17 mouse cellular contexts compared by ENCODE assay signal in the genomic region with DNA sequence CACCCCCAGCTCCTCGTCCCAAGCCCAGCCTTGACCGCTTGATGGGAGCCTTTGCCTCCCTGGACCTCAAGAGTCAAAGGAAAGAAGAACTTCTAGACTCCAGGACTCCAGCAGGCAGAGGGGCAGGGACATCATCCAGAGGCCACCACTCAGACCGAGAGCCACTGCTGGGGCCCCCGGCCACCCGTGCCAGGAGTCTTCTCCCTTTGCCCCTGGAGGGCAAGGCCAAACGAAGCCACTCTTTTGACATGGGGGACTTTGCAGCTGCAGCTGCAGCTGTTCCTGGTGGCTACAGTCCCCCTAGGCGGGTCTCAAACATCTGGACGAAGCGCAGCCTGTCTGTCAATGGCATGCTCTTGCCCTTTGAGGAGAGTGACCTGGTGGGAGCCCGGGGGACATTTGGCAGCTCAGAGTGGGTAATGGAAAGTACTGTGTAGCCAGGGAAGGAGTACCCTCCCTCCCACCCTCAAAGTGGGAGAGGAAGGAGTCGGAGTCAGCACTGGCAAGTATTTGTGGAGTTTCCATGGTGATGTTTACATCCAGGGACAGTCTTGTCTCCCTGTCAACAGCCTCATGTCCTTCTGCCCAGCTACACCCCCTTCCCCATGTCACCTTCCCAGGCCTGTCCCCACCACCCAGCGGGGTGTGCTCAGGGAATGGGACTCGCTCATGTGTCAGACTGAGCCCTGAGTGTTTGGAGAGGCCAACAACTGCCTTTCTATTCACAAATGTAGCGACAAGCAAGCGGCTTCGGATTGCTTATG.
"Had no signal": no experiment of that assay in that cellular context is flagged by ENCODE, and none has a peak within 500 bp of the region (broad histone marks: within the 10 kb centered on the region; RNA-seq: fewer than 3 reads in every experiment).

No protein-coding gene starts in this region.

- ATAC-seq: liver, postnatal 0 days; midbrain, embryonic 13.5 days; midbrain, embryonic 15.5 days had no signal

- H3K27me3 ChIP-seq: liver, embryonic 13.5 days; liver, embryonic 15.5 days; megakaryocyte, embryonic 14.5 days; midbrain, embryonic 13.5 days; midbrain, embryonic 15.5 days; neural tube, embryonic 12.5 days; stomach, embryonic 15.5 days had no signal

- H3K4me2 ChIP-seq: liver, embryonic 11.5 days; liver, embryonic 13.5 days; liver, embryonic 15.5 days; midbrain, embryonic 11.5 days; midbrain, embryonic 13.5 days; midbrain, embryonic 15.5 days; neural tube, embryonic 12.5 days; stomach, embryonic 15.5 days had no signal

- H3K27ac ChIP-seq: liver, embryonic 13.5 days; liver, embryonic 15.5 days; macrophage; midbrain, embryonic 13.5 days; midbrain, embryonic 15.5 days; neural tube, embryonic 12.5 days; stomach, embryonic 15.5 days; stomach, postnatal 0 days had no signal

- H3K4me1 ChIP-seq: liver, embryonic 13.5 days; liver, embryonic 15.5 days; megakaryocyte, embryonic 14.5 days; midbrain, embryonic 13.5 days; midbrain, embryonic 15.5 days; neural tube, embryonic 12.5 days; stomach, embryonic 15.5 days had no signal

- H3K9me3 ChIP-seq: liver, embryonic 15.5 days; midbrain, embryonic 13.5 days; midbrain, embryonic 15.5 days; neural tube, embryonic 12.5 days; stomach, embryonic 15.5 days had no signal

- H3K4me3 ChIP-seq: liver, embryonic 13.5 days; liver, embryonic 15.5 days; midbrain, embryonic 13.5 days; midbrain, embryonic 15.5 days; neural tube, embryonic 12.5 days; stomach, embryonic 15.5 days had no signal

- DNase-seq: liver, embryonic 13.5 days; liver, postnatal 0 days; lung, postnatal 14 days; right cerebral cortex, postnatal 14 days; thymus, adult 2 months; thymus, postnatal 25 days; thymus, postnatal 4 days had no signal

- H3K9ac ChIP-seq: liver, embryonic 13.5 days; liver, embryonic 15.5 days; liver, postnatal 0 days; midbrain, embryonic 13.5 days; midbrain, embryonic 15.5 days; neural tube, embryonic 12.5 days; stomach, embryonic 15.5 days had no signal

- H3K36me3 ChIP-seq: liver, embryonic 13.5 days; liver, embryonic 15.5 days; midbrain, embryonic 13.5 days; midbrain, embryonic 15.5 days; neural tube, embryonic 12.5 days; stomach, embryonic 15.5 days had no signal
